Mouse (Mus musculus) cerebellum, adult (tissue): ENCODE results near the gene Hook2.

Experiments used
- ATAC-seq: cut with Nextera tagmentation; 2 replicates; pipeline ENCODE4 v1.9.2; 2017; ENCODE audit warnings: mild to moderate bottlenecking, moderate library complexity, mixed read lengths; ENCODE audit not compliant: insufficient number of reproducible peaks, low FRiP score, low TSS enrichment

Hook2 gene

GRCm38 (mm10) chr8:84985049-84985683 is 5.2 kb upstream of the Hook2 start:
- ATAC-seq, result no peak

- peak; percentile 67 for ATAC-seq
These were observed 4.6 kb upstream of the Hook2 start for GRCm38 (mm10) chr8:84985684-84986378.

GRCm38 (mm10) chr8:84986379-84986945 is 3.9 kb upstream of the Hook2 start:
- ATAC-seq, result no peak

- no peak for ATAC-seq
These were observed 3.0 kb upstream of the Hook2 start for GRCm38 (mm10) chr8:84987388-84987787.

- ATAC-seq, result no peak
These were observed 2.5 kb upstream of the Hook2 start for GRCm38 (mm10) chr8:84987903-84988302.

GRCm38 (mm10) chr8:84989311-84989731 is 1.1 kb upstream of the Hook2 start:
- no peak for ATAC-seq

GRCm38 (mm10) chr8:84989810-84990209 is 593 bp upstream of the Hook2 start:
- peak; percentile 34; the same call in 1 of the 2 replicates for ATAC-seq

- peak; percentile 32 for ATAC-seq
These were observed 433 bp downstream of the Hook2 start for GRCm38 (mm10) chr8:84990836-84991235.

GRCm38 (mm10) chr8:84994375-84994774 is 4.0 kb downstream of the Hook2 start:
- no peak for ATAC-seq

GRCm38 (mm10) chr8:84995680-84996079 is 5.3 kb downstream of the Hook2 start:
- no peak for ATAC-seq

- no peak for ATAC-seq
These were observed 6.6 kb downstream of the Hook2 start for GRCm38 (mm10) chr8:84996978-84997377.

- peak; percentile 93 for ATAC-seq
These were observed 7.4 kb downstream of the Hook2 start for GRCm38 (mm10) chr8:84997649-84998295.

- no peak for ATAC-seq
These were observed 17.3 kb downstream of the Hook2 start for GRCm38 (mm10) chr8:85007686-85008085.

- ATAC-seq, result no peak
These were observed 20.8 kb downstream of the Hook2 start for GRCm38 (mm10) chr8:85011242-85011641.

- peak; percentile 68; the same call in 1 of the 2 replicates for ATAC-seq
These were observed 22.9 kb downstream of the Hook2 start for GRCm38 (mm10) chr8:85013230-85013840.

GRCm38 (mm10) chr8:85014431-85014830 is 24.0 kb downstream of the Hook2 start, which contains the start of gene Best2:
Gene Best2 (minus strand): TSS chr8:85014531.
- ATAC-seq, result no peak

GRCm38 (mm10) chr8:85016724-85017123 is 26.3 kb downstream of the Hook2 start:
- ATAC-seq, result no peak

GRCm38 (mm10) chr8:85017209-85017608 is 26.8 kb downstream of the Hook2 start:
- ATAC-seq, result no peak

- ATAC-seq, result no peak
These were observed 31.2 kb downstream of the Hook2 start for GRCm38 (mm10) chr8:85021514-85022055.

- ATAC-seq, result no peak
These were observed 33.4 kb downstream of the Hook2 start for GRCm38 (mm10) chr8:85023846-85024245.
